Mouse (Mus musculus) liver, embryonic 16.5 days (tissue): ENCODE results near the gene Ctnna3. TPM values are rescaled to one million over a fixed set of nuclear protein-coding genes. Genes with fewer than 3 reads are reported as not detected.

Experiments
- ATAC-seq: fragments of 200-750 bp; cut with Nextera tagmentation; 2 replicates; pipeline ENCODE4 v1.8.0; 2017; ENCODE audit warnings: low read depth, mild to moderate bottlenecking, moderate number of reproducible peaks, moderate library complexity
- H3K27ac ChIP-seq: fragments of 300-500 bp; sonication (generic); 2 replicates; pipeline ENCODE4 v1.5.1; 2014; ENCODE audit warnings: mild to moderate bottlenecking, low read length
- H3K27me3 ChIP-seq: fragments of 300-500 bp; sonication (generic); 2 replicates; pipeline ENCODE4 v1.6.1; 2014; ENCODE audit warnings: low read depth, low read length, mixed read lengths; ENCODE audit not compliant: control insufficient read depth, insufficient read depth
- H3K36me3 ChIP-seq: fragments of 300-500 bp; sonication (generic); 2 replicates; pipeline ENCODE4 v1.6.1; 2014; ENCODE audit warnings: mild to moderate bottlenecking; ENCODE audit not compliant: control insufficient read depth, insufficient read depth
- H3K4me1 ChIP-seq: fragments of 300-500 bp; sonication (generic); 2 replicates; pipeline ENCODE4 v1.6.1; 2014; ENCODE audit warnings: low read depth, low read length, mixed read lengths; ENCODE audit not compliant: control insufficient read depth
- H3K4me2 ChIP-seq: fragments of 300-500 bp; sonication (generic); 2 replicates; pipeline ENCODE4 v1.6.1; 2014; ENCODE audit warnings: low read depth, low read length, mixed read lengths
- H3K4me3 ChIP-seq: fragments of 300-500 bp; sonication (generic); 2 replicates; pipeline ENCODE4 v1.5.1; 2014; ENCODE audit warnings: low read depth, mild to moderate bottlenecking, low read length
- H3K9ac ChIP-seq: fragments of 300-500 bp; sonication (generic); 2 replicates; pipeline ENCODE4 v1.6.1; 2014; ENCODE audit warnings: low read depth, low read length
- H3K9me3 ChIP-seq: fragments of 300-500 bp; sonication (generic); replicated peaks from 2 replicates; pipeline ENCODE4 v1.6.1; 2016; ENCODE audit warnings: low read length; ENCODE audit not compliant: control insufficient read depth
- WGBS: fragments of 180-500 bp; shearing (Covaris S2); extraction: QIAGEN DNeasy Blood & Tissue Kit; methylation state at CpG from one replicate; pipeline ENCODE4 v1.1.7; 2014; ENCODE audit not compliant: insufficient replicate concordance; 5-methylcytosine and 5-hydroxymethylcytosine counted together
- polyA plus RNA-seq: library from polyadenylated mRNA; unstranded; fragments of >200 nt; fragmentation: Nextera tagmentation; extraction: Ambion mirVana; gene quantifications from 2 replicates; pipeline ENCODE4 v1.2.1, GENCODE M21; 2015

The Ctnna3 gene
- polyA plus RNA-seq, 1 experiment from 2014 or later: 0.11 TPM

DNA sequence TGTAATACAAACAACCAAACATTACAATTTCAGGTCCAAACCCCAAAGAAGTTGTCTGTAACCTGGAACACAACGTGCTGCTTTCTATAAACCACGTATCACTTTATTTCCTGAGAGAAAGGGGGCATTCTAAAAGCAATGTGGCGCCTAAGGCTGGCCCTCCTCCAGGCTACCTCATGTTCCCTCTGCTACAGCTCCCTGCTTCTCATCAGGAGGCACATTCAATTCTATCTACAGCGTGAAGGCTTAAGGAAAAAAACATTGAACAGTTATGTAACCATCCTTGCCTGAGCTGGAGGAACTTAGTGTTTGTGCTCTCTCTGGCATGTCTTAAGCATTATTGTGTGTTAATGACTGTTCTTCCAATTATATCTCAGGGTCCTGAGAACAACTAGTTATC lies 517.4 kb downstream of the Ctnna3 start:
- Histone ChIP-seq H3K27ac (no peak overlapping the region), H3K4me2 (no peak overlapping the region), H3K36me3 (no peaks in the 10 kb centered on the region), H3K4me1 (no peaks in the 10 kb centered on the region), H3K4me3 (no peak overlapping the region), H3K27me3 (no peaks in the 10 kb centered on the region), H3K9me3 (no peaks in the 10 kb centered on the region), H3K9ac (no peak overlapping the region)
- WGBS: 60% methylated on average over 4 of the region's 4 CpGs
- no peak for ATAC-seq

DNA sequence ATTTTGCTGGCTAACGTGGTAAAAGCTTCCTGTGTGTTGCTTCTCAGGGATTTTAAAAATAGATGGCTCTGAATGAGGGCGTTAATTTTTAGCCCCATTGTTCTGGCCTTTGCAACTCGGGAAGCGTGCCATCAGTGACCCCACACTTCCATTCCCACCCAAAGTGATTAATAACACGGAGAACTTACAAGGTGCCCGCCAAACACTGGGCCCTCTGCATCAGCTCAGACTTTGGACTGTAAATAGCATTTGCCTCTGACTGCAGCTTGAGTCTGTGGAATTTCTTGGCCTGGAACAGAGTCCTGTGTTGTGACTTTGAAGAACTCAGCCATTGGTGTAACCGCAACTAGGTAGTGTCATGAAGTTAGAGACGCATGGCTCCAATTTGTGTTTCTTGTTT lies 521.0 kb downstream of the Ctnna3 start:
- Histone ChIP-seq H3K36me3 (no peaks in the 10 kb centered on the region), H3K4me1 (no peaks in the 10 kb centered on the region)
- WGBS: 46% methylated on average over 8 of the region's 8 CpGs

DNA sequence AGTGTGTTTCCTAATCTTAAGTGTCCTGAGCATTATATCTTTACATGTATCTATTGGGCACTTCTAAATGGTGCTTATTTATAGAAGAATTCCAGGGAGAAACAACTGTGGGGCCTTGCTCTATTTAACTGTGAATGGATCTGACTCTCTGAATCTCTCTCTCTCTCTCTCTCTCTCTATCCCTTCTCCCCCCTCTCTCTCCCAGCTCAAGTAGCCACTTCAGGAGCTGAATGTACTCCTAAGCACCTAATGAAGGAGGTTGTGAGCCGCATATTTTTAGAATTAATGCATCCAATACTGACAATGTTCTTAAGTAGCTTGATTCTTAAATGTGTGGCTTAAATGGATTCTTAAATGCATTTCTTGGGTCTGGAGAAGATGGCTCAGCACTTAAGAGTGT lies 521.6 kb downstream of the Ctnna3 start:
- H3K4me1 ChIP-seq: no peaks in the 10 kb centered on the region
- no peak overlapping the region for H3K27ac ChIP-seq
- no peaks in the 10 kb centered on the region for H3K36me3 ChIP-seq
- H3K9ac ChIP-seq: no peak overlapping the region
- no peak overlapping the region for H3K4me2 ChIP-seq
- no peaks in the 10 kb centered on the region for H3K27me3 ChIP-seq
- no peak for ATAC-seq
- WGBS: 73% methylated on average over 1 of the region's 1 CpGs
- no peak overlapping the region for H3K4me3 ChIP-seq
- H3K9me3 ChIP-seq: no peaks in the 10 kb centered on the region

More for the DNA sequence above, 521.0 kb downstream of the Ctnna3 start:
- Histone ChIP-seq H3K9me3 (no peaks in the 10 kb centered on the region), H3K27me3 (no peaks in the 10 kb centered on the region), H3K4me3 (no peak overlapping the region), H3K4me2 (no peak overlapping the region), H3K27ac (no peak overlapping the region), H3K9ac (no peak overlapping the region)
- no peak for ATAC-seq

DNA sequence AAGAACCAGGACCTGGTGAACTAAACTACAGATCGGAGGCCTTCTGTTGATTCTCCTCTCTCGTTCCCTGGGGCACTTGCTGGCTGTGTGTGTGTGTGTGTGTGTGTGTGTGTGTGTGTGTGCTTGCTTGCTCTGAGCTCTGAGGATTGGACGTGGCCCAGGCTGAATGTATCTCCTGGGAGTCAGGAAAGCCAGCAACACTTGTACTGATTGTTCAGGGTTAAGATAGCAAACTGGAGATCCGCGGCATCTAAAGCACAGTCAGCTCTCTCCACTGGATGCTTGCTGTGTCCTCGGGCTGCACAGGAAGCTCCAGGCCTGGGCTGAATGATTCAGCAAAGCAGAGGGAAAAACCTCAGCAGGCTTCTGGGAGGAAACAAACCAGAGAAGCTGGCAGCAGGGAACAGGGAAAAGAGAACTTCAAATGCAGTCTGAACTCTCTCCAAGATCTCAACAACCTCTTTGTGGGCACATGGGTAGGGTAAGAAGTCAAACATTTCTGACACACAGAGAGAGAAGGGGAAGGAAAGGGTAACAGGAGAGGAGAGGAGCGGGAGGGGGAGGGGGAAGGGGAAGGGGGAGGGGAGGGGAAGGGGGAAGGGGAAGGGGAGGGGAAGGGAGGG lies 524.5 kb downstream of the Ctnna3 start:
- no peaks in the 10 kb centered on the region for H3K27me3 ChIP-seq
- H3K27ac ChIP-seq: no peak overlapping the region
- no peak overlapping the region for H3K4me2 ChIP-seq
- no peaks in the 10 kb centered on the region for H3K36me3 ChIP-seq
- no peak overlapping the region for H3K9ac ChIP-seq
- H3K4me1 ChIP-seq: no peaks in the 10 kb centered on the region
- 20% methylated on average over 6 of the region's 7 CpGs for WGBS
- H3K9me3 ChIP-seq: no peaks in the 10 kb centered on the region
- no peak overlapping the region for H3K4me3 ChIP-seq
- no peak for ATAC-seq

DNA sequence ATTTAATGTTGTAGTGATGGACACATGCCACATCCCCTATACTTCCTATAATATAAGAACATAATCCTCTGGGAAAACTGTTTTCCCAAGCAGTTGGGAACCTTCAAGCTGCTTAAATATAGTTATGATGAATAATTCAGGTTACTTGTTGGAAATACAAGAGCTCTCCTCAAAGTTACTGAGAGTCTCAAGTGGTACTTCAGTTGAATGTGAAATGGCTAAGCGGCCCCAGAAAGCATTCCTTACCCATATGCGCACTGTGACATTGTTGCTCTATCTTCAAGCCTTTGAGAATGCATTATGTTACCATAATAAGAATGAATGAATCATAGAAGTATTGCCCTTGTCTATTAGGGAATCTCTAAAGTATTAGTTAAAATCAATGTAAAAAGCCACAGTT lies 542.4 kb downstream of the Ctnna3 start:
- no peak overlapping the region for H3K4me2 ChIP-seq
- H3K36me3 ChIP-seq: no peaks in the 10 kb centered on the region
- WGBS: 53% methylated on average over 2 of the region's 2 CpGs

DNA sequence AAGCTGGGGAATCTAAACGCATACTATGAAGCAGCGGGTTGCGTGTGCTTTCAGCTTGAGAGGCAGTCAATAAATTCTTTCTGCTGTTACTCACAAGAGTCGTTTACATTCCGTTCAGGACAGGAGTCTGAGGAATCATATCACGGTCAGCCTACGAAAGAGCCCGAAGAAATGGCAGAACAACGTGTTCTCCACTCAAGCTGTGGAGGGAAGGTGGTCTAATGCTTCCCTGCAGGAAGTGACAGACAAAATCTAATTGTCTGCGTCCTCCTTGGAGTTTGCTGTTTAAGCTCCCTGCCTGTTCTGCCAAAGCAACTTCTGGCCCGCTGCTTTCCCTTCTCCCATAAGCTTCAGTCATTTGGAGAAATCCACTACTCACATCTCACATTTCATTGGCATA lies 548.2 kb downstream of the Ctnna3 start:
- Histone ChIP-seq H3K9ac (no peak overlapping the region), H3K27ac (no peak overlapping the region)
- ATAC-seq: no peak

More for the DNA sequence above, 542.4 kb downstream of the Ctnna3 start:
- H3K4me1 ChIP-seq: no peaks in the 10 kb centered on the region
- H3K9ac ChIP-seq: no peak overlapping the region
- no peak for ATAC-seq
- H3K27me3 ChIP-seq: no peaks in the 10 kb centered on the region
- no peak overlapping the region for H3K27ac ChIP-seq
- H3K9me3 ChIP-seq: no peaks in the 10 kb centered on the region
- no peak overlapping the region for H3K4me3 ChIP-seq

DNA sequence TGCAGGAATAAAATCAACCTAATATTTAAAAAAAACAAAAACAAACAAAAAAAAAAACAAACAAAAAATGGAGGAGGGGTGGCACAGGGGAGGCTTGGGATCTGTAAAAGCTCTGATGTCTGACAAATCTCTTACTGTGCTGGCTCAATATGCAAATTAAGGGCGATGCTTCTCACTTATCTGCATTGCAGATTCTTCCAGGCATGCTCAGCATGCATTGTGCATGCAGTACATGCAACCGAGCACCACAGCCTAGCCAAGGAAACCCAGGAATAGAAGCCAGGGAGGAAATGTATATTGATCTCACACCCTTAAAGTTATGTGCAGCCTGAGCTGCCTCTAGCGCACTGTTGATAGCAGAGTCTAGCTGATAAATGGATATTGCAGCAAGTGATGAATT lies 548.6 kb downstream of the Ctnna3 start:
- ATAC-seq: no peak
- no peaks in the 10 kb centered on the region for H3K36me3 ChIP-seq
- H3K9ac ChIP-seq: no peak overlapping the region
- H3K4me1 ChIP-seq: no peaks in the 10 kb centered on the region
- H3K27ac ChIP-seq: no peak overlapping the region
- H3K9me3 ChIP-seq: no peaks in the 10 kb centered on the region
- H3K4me2 ChIP-seq: no peak overlapping the region
- WGBS: 41% methylated on average over 3 of the region's 3 CpGs
- no peaks in the 10 kb centered on the region for H3K27me3 ChIP-seq
- no peak overlapping the region for H3K4me3 ChIP-seq

More for the DNA sequence above, 548.2 kb downstream of the Ctnna3 start:
- no peaks in the 10 kb centered on the region for H3K9me3 ChIP-seq
- H3K4me2 ChIP-seq: no peak overlapping the region
- 48% methylated on average over 11 of the region's 11 CpGs for WGBS
- H3K27me3 ChIP-seq: no peaks in the 10 kb centered on the region
- H3K36me3 ChIP-seq: no peaks in the 10 kb centered on the region
- no peaks in the 10 kb centered on the region for H3K4me1 ChIP-seq
- no peak overlapping the region for H3K4me3 ChIP-seq

DNA sequence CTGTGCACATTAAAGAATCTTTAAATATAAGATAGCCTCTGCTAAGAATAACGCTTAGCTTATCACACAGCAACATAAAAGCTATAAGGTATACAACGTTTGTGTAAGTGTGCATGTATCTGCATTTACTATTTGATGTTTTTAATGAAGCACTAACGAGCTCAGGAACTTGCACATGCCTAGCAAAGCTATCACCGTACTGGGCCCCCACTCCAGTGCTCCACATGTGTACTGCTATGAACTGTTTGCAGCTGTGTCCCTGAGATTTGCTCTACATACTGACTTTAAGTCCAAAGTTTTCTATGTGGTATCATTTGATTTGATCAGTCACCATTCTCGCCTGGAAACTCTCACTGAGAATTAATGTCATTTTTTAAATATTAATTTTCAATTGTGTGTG lies 549.1 kb downstream of the Ctnna3 start:
- Histone ChIP-seq H3K27me3 (no peaks in the 10 kb centered on the region), H3K4me3 (no peak overlapping the region), H3K4me2 (no peak overlapping the region), H3K36me3 (no peaks in the 10 kb centered on the region), H3K9ac (no peak overlapping the region), H3K9me3 (no peaks in the 10 kb centered on the region), H3K27ac (no peak overlapping the region), H3K4me1 (no peaks in the 10 kb centered on the region)
- no peak for ATAC-seq
- WGBS: 54% methylated on average over 5 of the region's 5 CpGs

DNA sequence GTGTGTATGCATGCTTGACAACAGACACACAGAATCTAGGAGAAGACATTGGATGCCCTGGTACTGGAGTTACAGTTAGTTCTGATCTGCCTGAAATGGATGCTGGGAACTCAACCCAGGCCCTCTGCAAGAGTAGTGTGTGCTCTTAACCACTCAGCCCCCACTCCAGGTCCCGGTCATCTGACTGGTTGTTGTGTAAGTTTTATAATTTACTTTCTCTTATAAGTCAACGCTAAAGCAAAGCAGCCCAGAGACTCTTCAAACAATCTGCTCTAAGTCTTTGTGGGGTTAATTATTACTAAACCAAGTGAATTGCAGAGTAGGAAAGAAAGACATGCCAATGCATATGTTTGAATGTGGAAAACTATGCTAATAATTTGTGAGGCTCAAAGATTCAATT lies 549.5 kb downstream of the Ctnna3 start:
- 60% methylated on average over 2 of the region's 2 CpGs for WGBS
- no peak overlapping the region for H3K4me2 ChIP-seq
- H3K27ac ChIP-seq: no peak overlapping the region
- no peaks in the 10 kb centered on the region for H3K36me3 ChIP-seq
- no peaks in the 10 kb centered on the region for H3K27me3 ChIP-seq
- ATAC-seq: no peak
- H3K4me3 ChIP-seq: no peak overlapping the region
- H3K9me3 ChIP-seq: no peaks in the 10 kb centered on the region
- H3K4me1 ChIP-seq: no peaks in the 10 kb centered on the region
- no peak overlapping the region for H3K9ac ChIP-seq
